Mouse (Mus musculus) granulocyte monocyte progenitor cell, adult 5-6 weeks (primary cell): ENCODE data around the gene Olfr981. TPM values are rescaled to one million over a fixed set of nuclear protein-coding genes. Genes with fewer than 3 reads are reported as not detected.
"Not testable (repeated sequence)": the region's sequence is repeated elsewhere in the genome, so short reads cannot be mapped to it uniquely, and the experiment has no call there.

ENCODE experiments used
- ATAC-seq: replicated peaks from 2 replicates; pipeline ENCODE4 v1.8.0; 2016; ENCODE audit warnings: mild to moderate bottlenecking, moderate TSS enrichment, inconsistent platforms; ENCODE audit not compliant: poor library complexity, severe bottlenecking
- total RNA-seq, 2 experiments: library from RNA; stranded (forward) in 1 of 2; stranded (reverse) in 1 of 2; fragments of 200-712, 200-1000 nt in 1 of 2; fragments of >200 nt in 1 of 2; fragmentation: Nextera tagmentation in 1 of 2; gene quantifications; 2 replicates each; pipeline ENCODE4 v1.2.3; 2014 to 2017

Olfr981 gene
- total RNA-seq (2014; fragmentation: Nextera tagmentation): not detected in 2 replicates
- not detected in 2 replicates for total RNA-seq (2017)

GRCm38 (mm10) chr9:40021164-40021563 lies at the start of gene Olfr981:
TSS of gene Olfr981 (plus strand) at chr9:40021464.
- ATAC-seq: no peak

GRCm38 (mm10) chr9:39976581-39977145 lies 44.6 kb upstream of the Olfr981 start:
- ATAC-seq: not testable (repeated sequence)

GRCm38 (mm10) chr9:39991813-39992212 lies 29.5 kb upstream of the Olfr981 start, which contains the start of gene Olfr978:
TSS of gene Olfr978 (plus strand) at chr9:39992113.
- ATAC-seq: no peak

GRCm38 (mm10) chr9:40003365-40003764 lies 17.9 kb upstream of the Olfr981 start, which contains the start of gene Olfr979:
TSS of gene Olfr979 (minus strand) at chr9:40003465.
- no peak for ATAC-seq

- ATAC-seq: no peak
Observed at GRCm38 (mm10) chr9:40009482-40009881, 11.8 kb upstream of the Olfr981 start, which contains the start of gene Olfr980. TSS of gene Olfr980 (minus strand) at chr9:40009582.

- ATAC-seq: no peak
Observed at GRCm38 (mm10) chr9:40050138-40050537, 28.9 kb downstream of the Olfr981 start.

GRCm38 (mm10) chr9:40073529-40073928 lies 52.3 kb downstream of the Olfr981 start, which contains the start of gene Olfr982:
TSS of gene Olfr982 (plus strand) at chr9:40073829.
- ATAC-seq: no peak

Other genes starting within 250 kb of the Olfr981 start
- gene Olfr968, start 238.2 kb upstream of the Olfr981 start, total RNA-seq (2014; fragmentation: Nextera tagmentation): not detected in 2 replicates
- not detected in 2 replicates for gene Olfr968, start 238.2 kb upstream of the Olfr981 start, total RNA-seq (2017)
- gene Olfr969, start 230.5 kb upstream of the Olfr981 start, total RNA-seq (2014; fragmentation: Nextera tagmentation): not detected in 2 replicates
- gene Olfr969, start 230.5 kb upstream of the Olfr981 start, total RNA-seq (2017): not detected in 2 replicates
- gene Olfr970, start 212.6 kb upstream of the Olfr981 start, total RNA-seq (2014; fragmentation: Nextera tagmentation): not detected in 2 replicates
- gene Olfr970, start 212.6 kb upstream of the Olfr981 start, total RNA-seq (2017): not detected in 2 replicates
- gene Olfr971, start 184.6 kb upstream of the Olfr981 start, total RNA-seq (2014; fragmentation: Nextera tagmentation): not detected in 2 replicates
- gene Olfr971, start 184.6 kb upstream of the Olfr981 start, total RNA-seq (2017): not detected in 2 replicates
- gene Olfr972, start 155.0 kb upstream of the Olfr981 start, total RNA-seq (2014; fragmentation: Nextera tagmentation): not detected in 2 replicates
- gene Olfr972, start 155.0 kb upstream of the Olfr981 start, total RNA-seq (2017): not detected in 2 replicates
- gene Olfr229, start 114.1 kb upstream of the Olfr981 start, total RNA-seq (2014; fragmentation: Nextera tagmentation): not detected in 2 replicates
- not detected in 2 replicates for gene Olfr229, start 114.1 kb upstream of the Olfr981 start, total RNA-seq (2017)
- gene Olfr974, start 84.0 kb upstream of the Olfr981 start, total RNA-seq (2014; fragmentation: Nextera tagmentation): not detected in 2 replicates
- gene Olfr974, start 84.0 kb upstream of the Olfr981 start, total RNA-seq (2017): not detected in 2 replicates
- gene Olfr975, start 69.4 kb upstream of the Olfr981 start, total RNA-seq (2014; fragmentation: Nextera tagmentation): not detected in 2 replicates
- gene Olfr975, start 69.4 kb upstream of the Olfr981 start, total RNA-seq (2017): not detected in 2 replicates
- gene Olfr976, start 60.3 kb upstream of the Olfr981 start, total RNA-seq (2014; fragmentation: Nextera tagmentation): not detected in 2 replicates
- not detected in 2 replicates for gene Olfr976, start 60.3 kb upstream of the Olfr981 start, total RNA-seq (2017)
- not detected in 2 replicates for gene Olfr978, start 29.4 kb upstream of the Olfr981 start, total RNA-seq (2014; fragmentation: Nextera tagmentation)
- not detected in 2 replicates for gene Olfr978, start 29.4 kb upstream of the Olfr981 start, total RNA-seq (2017)
- not detected in 2 replicates for gene Olfr979, start 18.0 kb upstream of the Olfr981 start, total RNA-seq (2014; fragmentation: Nextera tagmentation)
- gene Olfr979, start 18.0 kb upstream of the Olfr981 start, total RNA-seq (2017): not detected in 2 replicates
- gene Olfr980, start 11.9 kb upstream of the Olfr981 start, total RNA-seq (2014; fragmentation: Nextera tagmentation): not detected in 2 replicates
- gene Olfr980, start 11.9 kb upstream of the Olfr981 start, total RNA-seq (2017): not detected in 2 replicates
- gene Olfr982, start 52.4 kb downstream of the Olfr981 start, total RNA-seq (2014; fragmentation: Nextera tagmentation): not detected in 2 replicates
- gene Olfr982, start 52.4 kb downstream of the Olfr981 start, total RNA-seq (2017): not detected in 2 replicates
- not detected in 2 replicates for gene Olfr983, start 72.1 kb downstream of the Olfr981 start, total RNA-seq (2014; fragmentation: Nextera tagmentation)
- gene Olfr983, start 72.1 kb downstream of the Olfr981 start, total RNA-seq (2017): not detected in 2 replicates
- gene Olfr984, start 92.7 kb downstream of the Olfr981 start, total RNA-seq (2014; fragmentation: Nextera tagmentation): not detected in 2 replicates
- gene Olfr984, start 92.7 kb downstream of the Olfr981 start, total RNA-seq (2017): not detected in 2 replicates
- gene Olfr985, start 108.7 kb downstream of the Olfr981 start, total RNA-seq (2014; fragmentation: Nextera tagmentation): not detected in 2 replicates
- gene Olfr985, start 108.7 kb downstream of the Olfr981 start, total RNA-seq (2017): not detected in 2 replicates
- not detected in 2 replicates for gene Tmem225, start 126.7 kb downstream of the Olfr981 start, total RNA-seq (2014; fragmentation: Nextera tagmentation)
- gene Tmem225, start 126.7 kb downstream of the Olfr981 start, total RNA-seq (2017): not detected in 2 replicates
- not detected in 2 replicates for gene Olfr986, start 159.5 kb downstream of the Olfr981 start, total RNA-seq (2014; fragmentation: Nextera tagmentation)
- not detected in 2 replicates for gene Olfr986, start 159.5 kb downstream of the Olfr981 start, total RNA-seq (2017)
- 4.1 and 4.8 TPM in 2 replicates for gene Zfp202, start 170.9 kb downstream of the Olfr981 start, total RNA-seq (2014; fragmentation: Nextera tagmentation)
- 4.4 and 4.5 TPM in 2 replicates for gene Zfp202, start 170.9 kb downstream of the Olfr981 start, total RNA-seq (2017)
- gene Scn3b, start 247.8 kb downstream of the Olfr981 start, total RNA-seq (2014; fragmentation: Nextera tagmentation): 2.6 TPM in 1 of 2 replicates, not detected in the other
- gene Scn3b, start 247.8 kb downstream of the Olfr981 start, total RNA-seq (2017): not detected in 2 replicates